Mouse (Mus musculus) gastrocnemius, postnatal 10 days (tissue): ENCODE results near the gene 9930104L06Rik. TPM values are rescaled to one million over a fixed set of nuclear protein-coding genes. Genes with fewer than 3 reads are reported as not detected.

Experiments used
- DNase-seq: peaks from one replicate; pipeline ENCODE4 v3.0.0; 2021; ENCODE audit warnings: mixed read lengths
- total RNA-seq, 2 experiments: library from RNA; stranded (reverse); gene quantifications; 2 replicates each; pipeline ENCODE4 v1.2.3; 2021

Gene 9930104L06Rik
- total RNA-seq, 2 experiments from 2014 or later: 7.9 to 9.2 TPM

DNA sequence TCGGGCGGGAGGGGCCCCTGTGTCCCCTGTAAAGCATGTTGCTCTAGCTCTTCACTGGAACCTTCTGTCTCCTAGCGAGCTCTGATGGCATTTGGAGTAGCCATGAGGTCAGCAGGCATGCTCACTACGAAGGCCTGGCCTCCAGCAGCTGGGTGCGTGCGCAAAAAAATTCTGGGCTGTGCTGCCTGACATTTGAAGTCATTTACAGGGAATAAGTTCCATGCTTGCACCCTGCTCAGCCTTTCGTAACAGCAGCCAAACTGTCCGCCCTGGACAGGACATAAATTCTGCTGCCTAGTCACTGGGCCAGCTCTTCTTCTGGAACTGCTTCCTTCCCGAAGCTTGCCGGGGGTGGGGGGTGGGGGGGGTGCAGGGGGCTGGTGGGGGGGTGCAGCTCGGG, 22.2 kb downstream of the 9930104L06Rik start:
- DNase-seq: no peak

DNA sequence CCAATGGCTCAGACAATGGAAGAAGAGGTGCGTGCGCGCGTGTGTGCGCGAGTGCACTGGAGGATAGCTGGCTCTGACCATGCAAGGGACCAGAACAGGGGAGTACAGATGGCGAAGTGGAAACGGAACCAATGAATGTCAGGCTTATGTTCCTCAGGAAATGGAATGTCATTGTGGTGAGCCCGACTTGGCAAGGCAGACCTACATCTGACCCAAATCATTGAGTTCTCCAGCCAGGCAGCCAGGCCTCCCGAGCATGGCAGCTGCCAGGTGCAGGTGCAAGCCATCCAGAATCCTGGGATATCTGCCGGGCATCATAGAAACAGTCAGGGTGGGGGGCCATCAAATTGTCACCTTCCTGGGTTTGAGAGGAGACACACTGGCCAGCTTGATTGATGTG, 24.1 kb downstream of the 9930104L06Rik start:
- DNase-seq: no peak

DNA sequence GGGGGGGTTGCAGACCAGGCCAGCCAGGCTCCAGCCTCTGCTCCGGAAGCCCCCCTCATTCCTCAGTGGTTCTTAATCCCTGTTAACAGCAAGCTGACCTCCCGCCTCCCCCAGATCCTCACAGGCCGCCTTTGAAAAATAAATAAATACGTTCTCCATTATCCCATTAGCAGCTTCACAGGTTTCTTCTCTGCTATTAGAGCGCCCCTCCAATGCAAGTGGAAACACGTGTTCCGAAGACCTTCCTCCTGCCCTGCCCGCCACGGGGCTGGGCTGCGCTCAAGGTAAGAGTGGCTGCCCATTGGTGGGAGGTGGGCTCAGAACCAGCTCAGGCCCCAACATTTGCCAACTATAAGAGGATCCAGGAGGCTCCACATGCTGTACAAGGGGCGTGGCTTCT, 25.7 kb downstream of the 9930104L06Rik start:
- no peak for DNase-seq

DNA sequence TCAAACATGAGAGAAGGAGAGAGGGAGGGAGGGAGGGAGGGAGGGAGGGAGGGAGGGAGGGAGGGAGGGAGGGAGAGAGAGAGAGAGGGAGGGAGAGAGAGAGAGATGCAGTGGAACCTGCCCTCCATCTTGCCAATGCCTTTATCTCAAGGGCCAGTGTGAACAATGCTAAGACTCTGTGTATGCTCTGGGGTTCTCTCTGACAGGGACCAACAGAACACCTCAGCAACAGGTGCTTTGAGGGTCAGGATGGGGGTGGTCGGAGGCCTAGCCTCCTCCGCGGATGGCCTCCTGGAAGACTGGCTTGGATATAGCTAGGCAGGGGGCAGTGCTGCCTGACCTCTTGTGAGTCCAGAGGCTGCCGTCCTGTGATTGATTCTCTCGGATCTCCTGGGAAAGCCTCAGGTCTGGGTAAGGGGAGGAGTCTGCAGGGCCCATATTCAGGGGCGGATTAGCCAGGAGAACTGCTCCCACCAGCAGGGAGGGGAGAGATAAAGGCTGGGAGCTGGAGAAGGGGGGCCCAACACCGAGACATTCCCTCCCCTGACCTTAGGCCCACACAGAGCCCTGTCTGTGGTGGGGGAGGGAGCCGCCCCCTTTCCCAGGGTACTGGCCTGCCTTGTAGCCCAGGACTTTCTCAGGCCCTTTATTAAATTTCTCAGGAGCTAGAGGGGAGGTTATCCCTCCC, 28.2 kb downstream of the 9930104L06Rik start:
- no peak for DNase-seq

DNA sequence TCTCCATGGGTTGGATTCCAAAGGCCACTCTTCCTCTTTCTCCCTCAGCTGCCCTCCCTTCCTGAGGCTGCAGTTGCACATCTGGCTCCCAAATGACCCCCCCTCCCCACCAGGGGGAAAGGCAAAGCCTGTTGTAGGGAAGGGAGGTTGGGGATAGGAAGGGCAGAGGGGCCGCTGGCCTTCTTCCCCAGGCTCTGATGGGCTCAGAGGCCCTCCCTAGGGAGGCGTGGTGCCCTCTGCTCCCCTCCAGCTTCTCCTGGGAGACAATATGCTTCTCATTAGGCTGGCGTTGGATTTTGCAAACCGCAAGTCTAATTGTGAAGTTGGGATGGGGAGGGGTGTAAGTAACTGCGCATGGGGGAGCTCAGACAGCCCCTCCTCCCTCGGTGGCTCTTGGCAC, 31.9 kb downstream of the 9930104L06Rik start:
- no peak for DNase-seq

DNA sequence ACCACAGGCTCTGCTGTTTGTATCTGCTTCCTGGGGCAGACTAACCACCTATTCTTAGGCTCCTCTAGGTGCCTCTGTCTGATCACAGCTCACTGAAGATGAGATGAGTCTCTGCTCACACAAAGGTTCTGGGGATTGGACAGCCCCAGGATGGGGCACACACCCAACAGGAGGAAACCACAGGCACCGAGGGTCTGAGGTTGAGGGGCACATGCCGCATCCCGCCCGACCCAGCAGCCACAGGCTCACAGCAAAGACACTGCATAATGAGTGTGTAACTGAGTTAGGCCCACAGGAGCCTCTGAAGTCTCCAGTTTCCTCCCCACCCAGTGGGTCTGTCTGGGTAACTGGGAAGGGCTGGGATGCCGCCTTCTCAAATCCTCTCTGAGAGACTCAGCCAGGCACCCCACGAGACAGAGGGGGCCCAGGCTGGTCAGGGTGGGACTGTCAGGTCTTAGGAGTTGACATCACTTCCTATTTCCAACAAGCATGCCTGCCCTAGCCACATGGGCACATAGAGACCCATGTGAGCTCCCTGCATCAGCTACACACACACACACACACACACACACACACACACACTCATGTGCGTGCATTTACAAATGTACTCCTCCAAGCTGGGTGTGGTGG, 32.5 kb downstream of the 9930104L06Rik start:
- no peak for DNase-seq

DNA sequence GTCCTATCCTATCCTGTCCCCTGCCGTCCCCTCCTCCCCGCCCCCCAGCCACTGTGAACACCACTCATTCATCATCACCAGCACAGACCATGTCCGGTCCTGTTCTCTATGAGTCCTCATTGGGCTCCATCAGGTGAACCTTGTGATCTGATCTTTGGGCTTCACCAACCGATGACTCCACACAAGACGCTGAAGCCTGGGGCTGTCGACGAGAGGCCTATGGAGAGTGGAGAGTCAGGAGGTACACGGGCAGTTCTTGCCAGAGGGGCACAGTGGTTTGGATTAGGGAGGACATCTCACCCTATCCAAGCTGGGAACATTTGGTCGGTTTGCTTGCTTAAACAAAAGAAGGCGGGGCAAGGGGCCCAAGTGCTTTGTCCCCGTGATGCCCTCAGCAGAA, 33.3 kb downstream of the 9930104L06Rik start:
- DNase-seq: no peak

DNA sequence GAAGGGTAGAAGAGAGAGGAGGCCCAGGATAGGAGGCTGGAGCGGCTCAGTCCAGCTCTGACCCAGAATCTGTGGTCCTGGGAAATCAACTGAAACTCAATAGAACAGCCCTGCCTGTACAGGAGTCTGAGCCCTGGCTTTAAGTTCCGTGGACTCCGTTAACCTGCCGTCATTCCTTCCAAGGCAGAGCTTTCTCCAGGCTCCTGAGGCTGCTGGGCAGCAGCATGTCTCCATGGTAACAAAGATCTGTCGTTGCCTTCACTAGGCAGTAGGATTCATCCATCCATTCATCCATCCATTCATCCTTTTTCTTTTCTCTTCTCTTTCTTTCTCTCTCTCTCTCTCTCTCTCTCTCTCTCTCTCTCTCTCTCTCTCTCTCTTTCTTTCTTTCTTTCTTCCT, 33.8 kb downstream of the 9930104L06Rik start:
- no peak for DNase-seq

DNA sequence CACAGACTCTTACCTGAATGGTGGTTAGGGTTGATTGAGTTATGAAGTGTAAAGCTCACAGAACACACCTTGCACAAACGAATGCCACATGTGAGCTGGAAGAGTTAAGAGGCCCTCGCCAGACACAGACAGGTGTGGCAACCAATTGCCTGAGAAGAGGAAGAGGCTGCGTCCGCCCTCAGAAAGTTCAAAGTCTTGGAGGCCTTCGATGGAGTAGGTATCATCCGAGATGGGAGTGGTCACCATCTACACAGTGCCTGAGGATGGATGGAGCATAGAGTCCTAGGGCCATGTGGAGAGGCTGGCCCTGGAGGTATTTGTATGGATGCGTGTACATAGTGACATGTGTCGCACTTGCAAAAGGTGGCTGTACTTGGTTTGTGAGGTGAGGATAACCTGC, 34.2 kb downstream of the 9930104L06Rik start:
- DNase-seq: no peak

DNA sequence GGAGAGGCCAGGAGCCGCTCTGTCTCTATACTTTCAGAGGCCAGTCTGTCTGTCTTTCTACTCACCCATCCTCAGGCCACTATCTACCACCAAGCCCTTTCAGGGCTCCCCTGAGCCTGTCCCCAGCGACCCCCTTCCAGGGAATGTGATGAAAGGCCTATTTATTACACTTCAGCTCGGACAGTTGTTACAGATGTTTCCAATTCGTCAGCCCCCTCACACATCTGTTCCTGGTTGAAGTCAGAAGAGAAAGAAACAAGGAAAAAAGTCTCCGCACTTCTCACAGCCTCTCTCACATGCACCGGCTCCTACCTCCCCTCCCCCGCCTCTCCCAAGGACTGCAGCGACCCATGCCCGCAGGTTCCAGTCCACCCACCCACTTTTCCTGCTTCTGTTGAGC, 35.5 kb downstream of the 9930104L06Rik start:
- DNase-seq: no peak

DNA sequence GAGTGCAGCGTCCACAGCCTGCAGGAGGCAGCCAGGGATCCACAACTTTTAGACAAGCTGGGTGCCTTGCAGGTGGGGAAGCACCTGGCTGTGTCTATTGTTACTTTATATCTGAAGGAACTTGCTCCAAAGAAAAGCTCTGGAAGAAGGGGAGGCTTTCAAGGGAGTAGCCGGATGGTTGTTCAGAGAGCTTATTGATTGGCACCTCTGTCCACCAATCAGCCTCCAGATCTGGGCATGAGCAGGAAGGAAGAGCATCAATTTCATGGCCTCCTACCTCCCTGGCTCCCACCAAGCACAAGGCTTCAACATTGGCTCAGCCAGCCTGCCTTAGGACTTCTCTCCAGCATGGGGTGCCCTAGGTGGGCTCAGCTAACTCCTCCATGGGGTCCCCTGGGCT, 36.4 kb downstream of the 9930104L06Rik start:
- DNase-seq: no peak

DNA sequence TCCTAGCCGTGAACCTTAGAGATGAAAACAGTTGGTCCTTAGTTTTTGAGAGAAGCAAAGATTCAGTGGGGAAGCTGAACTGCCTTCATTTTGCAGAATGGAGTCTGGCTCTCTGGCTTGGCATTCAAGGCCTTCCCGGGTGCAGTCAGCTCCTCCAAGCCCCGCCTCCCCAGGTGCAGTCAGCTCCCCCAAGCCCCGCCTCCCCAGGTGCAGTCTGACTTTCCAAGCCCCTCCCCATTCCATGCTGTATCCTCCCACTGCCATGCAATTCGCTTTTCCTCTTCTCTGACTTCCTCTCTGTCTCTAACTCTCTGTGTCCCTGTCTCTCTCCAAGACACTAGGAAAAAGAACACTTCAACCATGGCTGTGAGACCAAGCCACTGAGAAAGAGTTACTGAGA, 41.4 kb downstream of the 9930104L06Rik start:
- no peak for DNase-seq

DNA sequence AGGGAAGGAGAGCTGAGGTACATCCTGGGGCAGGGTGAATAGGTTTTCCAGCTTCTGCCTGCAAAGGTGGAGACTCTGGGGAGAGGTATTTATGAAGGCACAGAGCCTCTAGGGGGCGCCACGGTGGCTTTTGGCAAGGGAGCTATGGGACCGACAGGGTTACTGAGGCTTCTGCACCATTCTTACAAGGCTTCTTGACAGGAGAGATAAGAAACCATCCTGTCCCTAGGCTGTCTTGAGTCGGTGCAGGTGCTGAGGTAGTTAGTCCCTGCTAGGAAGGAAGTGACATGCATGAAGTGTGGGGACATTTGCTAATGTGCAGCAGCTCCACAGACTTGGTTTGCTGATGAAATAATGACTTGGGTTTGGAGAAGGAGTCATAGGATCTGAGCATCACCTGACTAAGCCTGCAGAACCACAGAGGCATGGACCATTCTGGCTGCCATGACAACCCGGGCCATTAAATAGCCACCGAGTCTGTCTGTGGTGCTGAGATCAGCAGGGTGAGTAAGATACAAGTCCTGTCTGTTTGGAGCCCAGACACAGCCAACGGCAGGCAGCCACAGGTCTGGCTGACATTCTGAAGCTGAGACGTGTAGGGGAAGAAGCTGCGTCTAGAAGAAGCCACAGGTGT, 47.2 kb downstream of the 9930104L06Rik start:
- DNase-seq: no peak

DNA sequence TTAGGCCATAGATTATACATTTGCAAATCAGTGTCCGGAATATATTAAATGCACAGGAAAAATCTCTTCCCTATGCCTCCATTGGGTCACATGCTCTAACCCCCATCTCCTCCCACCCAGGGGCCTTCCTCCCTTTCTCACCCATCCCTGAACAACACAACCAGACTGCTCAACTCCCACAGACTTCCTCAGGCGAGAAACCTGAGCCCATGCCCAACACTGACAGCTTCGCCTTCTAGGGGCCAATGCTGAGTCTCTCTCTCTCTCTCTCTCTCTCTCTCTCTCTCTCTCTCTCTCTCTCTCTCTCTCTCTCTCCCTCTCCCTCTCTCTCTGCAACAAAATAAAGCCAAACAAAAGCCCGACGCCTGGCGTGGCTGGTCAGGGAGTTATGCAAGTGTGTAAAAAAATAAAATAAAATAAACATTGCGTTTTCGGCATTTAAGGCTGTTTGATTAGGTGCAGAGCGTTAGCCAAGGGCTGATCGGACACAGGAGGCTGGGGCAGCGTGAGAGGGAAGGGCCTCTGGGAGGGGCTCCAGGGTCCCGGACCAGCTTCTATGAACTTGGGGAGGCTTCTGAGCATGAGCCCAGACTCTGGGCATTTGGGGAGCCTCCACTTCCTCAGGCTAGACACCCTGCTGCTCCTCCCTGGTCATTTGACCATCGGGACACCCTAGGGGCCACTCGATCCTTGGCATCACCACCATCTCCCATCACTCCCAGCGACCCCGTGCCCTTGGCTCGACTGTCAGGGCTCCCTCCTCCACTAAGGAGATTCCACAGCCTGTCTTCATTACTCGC, 48.2 kb downstream of the 9930104L06Rik start:
- DNase-seq: no peak

DNA sequence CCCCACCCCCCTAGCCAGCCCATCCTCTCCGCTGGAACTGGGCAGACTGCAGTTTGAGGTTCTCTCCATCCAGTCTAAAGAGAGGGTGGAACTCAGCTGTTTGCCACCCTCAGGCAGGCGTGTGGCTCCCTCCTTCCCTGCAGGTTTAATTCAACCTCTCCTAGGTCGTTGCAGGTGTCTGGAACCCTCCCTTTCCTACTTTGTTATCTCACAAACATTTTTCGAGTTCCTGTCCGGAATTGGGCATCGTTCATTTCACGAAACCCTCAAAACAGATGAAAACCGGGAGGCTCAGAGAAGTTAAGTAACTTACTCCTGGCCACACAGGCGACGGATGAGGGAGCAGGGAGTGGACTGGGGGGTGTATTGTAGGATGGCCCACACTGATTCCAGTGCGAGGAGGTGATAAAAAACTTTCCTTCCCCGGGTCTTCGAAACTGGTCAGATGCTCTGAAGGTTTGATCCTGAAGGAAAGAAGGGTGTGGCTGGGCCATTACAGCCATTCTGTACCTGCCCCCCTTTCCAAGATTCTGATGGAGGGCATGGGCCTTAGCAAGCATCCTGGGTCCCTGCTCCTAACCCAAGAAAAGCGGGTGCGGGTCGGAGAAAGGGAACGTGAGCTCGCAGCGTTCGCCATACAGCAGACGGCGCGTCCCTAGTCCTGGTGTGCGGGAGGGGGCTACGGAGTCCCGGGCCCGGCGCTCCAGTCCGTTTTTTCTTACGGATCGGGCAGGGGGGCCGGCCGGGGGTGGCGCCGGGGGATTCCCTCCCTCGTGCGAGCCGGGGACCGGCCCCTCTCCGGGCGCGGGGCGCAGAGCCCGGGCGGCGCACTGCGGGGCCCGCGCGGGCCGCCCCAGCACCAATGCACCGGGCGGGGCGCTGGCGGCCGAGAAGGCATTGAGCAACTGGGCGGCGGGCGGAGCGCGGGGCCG, 49.1 kb downstream of the 9930104L06Rik start, which contains the start of gene Rspo1:
Gene Rspo1, plus strand, starts transcription at position 760 of the 932 bp plus-strand sequence.
- DNase-seq: peak; percentile 14

DNA sequence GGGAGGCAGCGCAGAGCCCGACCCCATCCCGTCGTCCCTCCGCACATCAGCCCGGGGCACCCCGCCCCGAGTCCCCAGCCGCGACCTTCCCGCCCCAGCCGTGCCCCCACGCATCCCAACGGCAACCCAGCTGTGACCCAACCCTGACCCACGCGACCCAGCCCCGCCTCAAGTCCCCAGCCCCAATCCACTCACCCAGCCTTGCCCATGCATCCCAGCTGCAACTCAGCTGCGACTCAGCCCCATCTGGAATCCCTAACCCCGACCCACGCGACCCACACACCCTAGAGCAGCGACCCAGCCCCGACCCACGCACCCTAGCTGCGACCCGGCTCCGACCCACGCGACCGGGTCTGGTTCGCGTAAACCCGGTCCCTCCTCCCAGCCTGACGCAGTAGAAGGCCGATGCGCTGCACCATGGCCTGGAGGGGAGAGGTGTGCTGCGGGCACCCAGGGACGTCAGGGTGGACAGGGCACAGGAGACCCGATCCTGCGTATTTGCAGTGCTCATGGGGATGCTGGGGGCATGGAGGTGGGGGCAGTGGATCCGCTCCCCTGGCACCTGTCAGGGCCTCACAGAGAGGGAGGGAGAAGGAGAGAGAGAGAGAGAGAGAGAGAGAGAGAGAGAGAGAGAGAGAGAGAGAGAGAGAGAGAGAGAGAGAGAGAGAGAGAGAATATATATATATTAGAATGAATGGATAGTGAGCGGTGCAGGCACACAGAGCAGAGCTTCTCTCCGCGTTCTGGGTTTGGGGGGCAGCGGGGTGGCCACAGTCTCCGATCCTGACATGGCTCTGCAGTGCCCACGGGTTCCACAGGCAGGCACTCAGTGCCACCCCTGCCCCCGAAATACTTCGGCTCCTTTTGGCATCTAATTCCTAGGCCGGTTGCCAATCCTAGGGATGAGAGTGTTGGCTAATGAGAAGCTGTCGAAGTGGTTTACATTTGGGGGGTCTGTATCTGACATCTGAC, 50.2 kb downstream of the 9930104L06Rik start:
- DNase-seq: no peak

DNA sequence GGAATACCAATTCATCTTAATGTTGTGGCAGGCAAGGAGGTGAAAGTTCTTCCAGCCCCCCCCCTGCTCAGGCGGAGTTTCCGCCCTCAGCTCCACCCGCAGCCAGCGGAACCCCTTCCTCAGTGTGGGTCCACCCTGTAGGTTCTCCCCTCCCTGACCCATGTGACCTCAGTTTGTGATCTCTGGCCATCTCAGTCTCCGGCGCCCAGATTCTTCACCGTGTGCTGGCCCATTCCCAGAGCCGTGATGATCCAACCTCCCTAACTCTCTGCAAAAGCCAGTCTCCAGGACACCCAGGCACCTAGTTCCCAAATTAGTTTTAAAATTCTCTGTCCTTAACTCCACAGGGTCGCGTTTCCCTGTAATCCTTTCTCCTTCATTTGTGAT, 50.9 kb downstream of the 9930104L06Rik start:
- DNase-seq: no peak

DNA sequence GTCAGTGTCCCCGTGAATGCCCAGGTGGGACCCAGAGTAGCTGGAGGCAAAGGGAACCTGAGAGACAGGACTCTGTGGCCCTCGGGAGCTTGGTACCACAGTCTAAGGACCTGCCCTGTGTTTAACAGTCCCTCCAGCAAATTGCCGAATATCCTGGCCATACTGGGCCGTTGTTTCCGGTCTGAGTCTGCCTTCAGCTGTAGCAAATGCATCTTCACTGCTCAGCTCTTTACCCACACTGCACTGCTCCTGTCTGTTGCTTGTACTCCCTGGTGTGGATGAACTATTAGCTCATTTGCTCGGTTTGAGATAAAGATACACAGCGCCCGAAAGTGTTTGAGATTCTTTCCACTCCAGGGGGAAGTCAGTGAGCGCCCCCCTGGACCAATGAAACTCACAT, 51.5 kb downstream of the 9930104L06Rik start:
- no peak for DNase-seq

DNA sequence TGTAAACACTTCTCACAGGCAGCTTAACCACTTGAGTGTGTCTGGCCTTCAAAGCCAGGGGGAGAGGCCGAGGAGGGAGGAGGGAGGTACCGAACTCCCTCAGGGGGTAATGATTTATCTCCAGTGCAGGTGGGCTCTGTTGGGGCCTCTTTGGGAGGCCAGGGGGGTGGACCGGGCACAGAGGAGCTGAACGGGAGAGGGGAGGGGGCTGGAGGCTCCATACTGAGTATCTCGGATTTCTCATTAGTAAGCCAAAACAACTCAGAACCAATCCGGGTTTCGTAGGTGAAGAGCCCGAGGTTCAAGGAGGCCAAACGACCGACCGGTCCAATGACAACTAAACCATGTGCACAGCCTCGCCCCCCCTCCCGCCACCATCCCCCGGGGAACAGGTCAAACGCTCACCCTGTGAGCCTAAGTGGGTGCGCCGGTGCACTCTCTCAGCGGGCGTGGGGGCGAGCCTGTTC, 53.0 kb downstream of the 9930104L06Rik start:
- no peak for DNase-seq

DNA sequence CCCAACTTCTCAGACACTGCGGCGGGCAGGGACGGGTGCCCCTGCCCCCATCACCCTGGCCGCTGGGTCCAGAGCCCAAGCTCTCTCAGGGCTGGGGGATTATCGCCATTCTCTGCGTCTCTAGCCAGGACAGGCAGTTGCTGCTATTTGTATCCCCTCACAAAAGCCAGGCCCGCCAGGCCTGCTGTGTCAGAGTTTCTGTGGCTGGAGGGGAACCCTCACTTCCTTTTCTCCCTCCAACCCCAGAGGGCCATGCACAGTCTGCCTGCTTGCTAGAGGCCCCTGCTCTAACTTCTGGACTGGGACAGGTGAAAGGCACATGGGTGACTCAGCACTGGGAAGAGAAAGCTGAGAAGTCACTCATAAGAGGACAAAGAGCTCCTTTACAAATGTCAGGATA, 53.5 kb downstream of the 9930104L06Rik start:
- DNase-seq: no peak
